ENCODE assay signal across 10 mouse cellular contexts in genomic region chr2:94465146-94465889, GRCm38 (mm10). TPM values are rescaled to one million over a fixed set of nuclear protein-coding genes. Genes with fewer than 3 reads are reported as not detected.
A peak's percentile ranks its signal among the peaks of the same experiment; 100 is the strongest.
DNase-seq lines count a peak whose midpoint lies in the region; ATAC-seq and TF ChIP-seq lines count a peak whose summit lies in the region.
"Had no signal": no experiment of that assay in that cellular context is flagged by ENCODE, and none has a peak within 500 bp of the region (broad histone marks: within the 10 kb centered on the region; RNA-seq: fewer than 3 reads in every experiment).

No protein-coding gene starts in this region.

- peak overlapping the region; percentile 17; the same call in 1 of the 2 replicates for H3K4me2 ChIP-seq in kidney, embryonic 16.5 days (replicated peaks; ENCODE audit: low read depth, low read length)
- no peak overlapping the region for H3K4me2 ChIP-seq in kidney, embryonic 14.5 days (replicated peaks; ENCODE audit: low read depth, low read length)
- H3K4me2 ChIP-seq in embryonic facial prominence, embryonic 12.5 days (replicated peaks): peak overlapping the region; percentile 26; the same call in 1 of the 2 replicates
- H3K4me2 ChIP-seq in forebrain, embryonic 16.5 days (ENCODE audit: low read length): peak overlapping the region; percentile 18; the same call in 1 of the 2 replicates
- H3K4me2 ChIP-seq in midbrain, embryonic 13.5 days (replicated peaks): no peak overlapping the region; the same call in 1 of the 2 replicates
- H3K4me2 ChIP-seq in liver, postnatal 0 days (ENCODE audit: low read depth, low read length): no peak overlapping the region
- H3K4me2 ChIP-seq: embryonic facial prominence, embryonic 15.5 days; liver, embryonic 15.5 days had no signal

- H3K4me3 ChIP-seq in kidney, embryonic 16.5 days (ENCODE audit: low read length): no peak overlapping the region
- H3K4me3 ChIP-seq in kidney, embryonic 14.5 days (ENCODE audit: low read length): no peak overlapping the region
- no peak overlapping the region for H3K4me3 ChIP-seq in embryonic facial prominence, embryonic 12.5 days
- H3K4me3 ChIP-seq in forebrain, embryonic 16.5 days (replicated peaks; ENCODE audit: low read length): no peak overlapping the region
- H3K4me3 ChIP-seq in midbrain, embryonic 13.5 days (replicated peaks): no peak overlapping the region
- no peak overlapping the region for H3K4me3 ChIP-seq in gastrocnemius, adult 2 months
- no peak overlapping the region for H3K4me3 ChIP-seq in liver, postnatal 0 days (ENCODE audit: low read depth, low read length)
- H3K4me3 ChIP-seq: embryonic facial prominence, embryonic 15.5 days; liver, embryonic 15.5 days had no signal

- no peak overlapping the region for H3K9ac ChIP-seq in kidney, embryonic 16.5 days (replicated peaks; ENCODE audit: low read length)
- H3K9ac ChIP-seq in kidney, embryonic 14.5 days (ENCODE audit: low read depth, low read length): no peak overlapping the region
- H3K9ac ChIP-seq in embryonic facial prominence, embryonic 12.5 days: no peak overlapping the region
- H3K9ac ChIP-seq in forebrain, embryonic 16.5 days (replicated peaks; ENCODE audit: low read depth, low read length): peak overlapping the region; percentile 52
- peak overlapping the region; percentile 40; the same call in 1 of the 2 replicates for H3K9ac ChIP-seq in midbrain, embryonic 13.5 days (replicated peaks)
- no peak overlapping the region for H3K9ac ChIP-seq in liver, postnatal 0 days (replicated peaks)
- H3K9ac ChIP-seq: embryonic facial prominence, embryonic 15.5 days; liver, embryonic 15.5 days had no signal

- TF ChIP-seq CTCF in gastrocnemius, adult 2 months (IDR thresholded peaks at IDR 0.05): no peak
- no peak for TF ChIP-seq CTCF in liver, postnatal 0 days (IDR thresholded peaks at IDR 0.05; ENCODE audit: low read depth)

- 47% methylated on average over 12 of the region's 12 CpGs for WGBS in kidney, embryonic 16.5 days
- 49% methylated on average over 12 of the region's 12 CpGs for WGBS in kidney, embryonic 14.5 days
- WGBS in embryonic facial prominence, embryonic 12.5 days: 49% methylated on average over 12 of the region's 12 CpGs
- WGBS in forebrain, embryonic 16.5 days: 53% methylated on average over 12 of the region's 12 CpGs
- WGBS in midbrain, embryonic 13.5 days: 51% methylated on average over 12 of the region's 12 CpGs
- WGBS in liver, postnatal 0 days (ENCODE audit: insufficient replicate concordance): 40% methylated on average over 12 of the region's 12 CpGs

- H3K9me3 ChIP-seq in kidney, embryonic 16.5 days (ENCODE audit: low read length): no peaks in the 10 kb centered on the region
- no peaks in the 10 kb centered on the region for H3K9me3 ChIP-seq in kidney, embryonic 14.5 days (ENCODE audit: control insufficient read depth, low read length)
- no peaks in the 10 kb centered on the region for H3K9me3 ChIP-seq in embryonic facial prominence, embryonic 12.5 days
- no peaks in the 10 kb centered on the region for H3K9me3 ChIP-seq in forebrain, embryonic 16.5 days (ENCODE audit: control insufficient read depth, low read length)
- no peaks in the 10 kb centered on the region for H3K9me3 ChIP-seq in midbrain, embryonic 13.5 days
- no peaks in the 10 kb centered on the region for H3K9me3 ChIP-seq in liver, postnatal 0 days (ENCODE audit: low read length)
- H3K9me3 ChIP-seq: embryonic facial prominence, embryonic 15.5 days; liver, embryonic 15.5 days had no signal

- no peaks in the 10 kb centered on the region for H3K4me1 ChIP-seq in kidney, embryonic 16.5 days (ENCODE audit: insufficient read depth, low read length)
- no peaks in the 10 kb centered on the region for H3K4me1 ChIP-seq in kidney, embryonic 14.5 days (ENCODE audit: control insufficient read depth, insufficient read depth, low read length)
- H3K4me1 ChIP-seq in embryonic facial prominence, embryonic 12.5 days: no peaks in the 10 kb centered on the region
- H3K4me1 ChIP-seq in forebrain, embryonic 16.5 days (replicated peaks; ENCODE audit: control insufficient read depth, insufficient read depth, low read length): 0 out of 2 replicates have a peak, but pooled peaks cover 3% of the 10 kb centered on the region
- no peaks in the 10 kb centered on the region for H3K4me1 ChIP-seq in midbrain, embryonic 13.5 days (replicated peaks)
- no peaks in the 10 kb centered on the region for H3K4me1 ChIP-seq in liver, postnatal 0 days (ENCODE audit: insufficient read depth)
- H3K4me1 ChIP-seq: liver, embryonic 15.5 days had no signal

- H3K27ac ChIP-seq in kidney, embryonic 16.5 days (ENCODE audit: low read length): no peak overlapping the region
- no peak overlapping the region for H3K27ac ChIP-seq in kidney, embryonic 14.5 days (ENCODE audit: low read depth, low read length)
- no peak overlapping the region for H3K27ac ChIP-seq in embryonic facial prominence, embryonic 12.5 days
- no peak overlapping the region for H3K27ac ChIP-seq in forebrain, embryonic 16.5 days (ENCODE audit: low read length)
- no peak overlapping the region for H3K27ac ChIP-seq in midbrain, embryonic 13.5 days
- no peak overlapping the region for H3K27ac ChIP-seq in gastrocnemius, adult 2 months
- no peak overlapping the region for H3K27ac ChIP-seq in liver, postnatal 0 days (ENCODE audit: low read depth)
- H3K27ac ChIP-seq: embryonic facial prominence, embryonic 15.5 days; liver, embryonic 15.5 days had no signal

- TF ChIP-seq EP300 in liver, postnatal 0 days (IDR thresholded peaks at IDR 0.05; ENCODE audit: low read depth): no peak

- no peaks in the 10 kb centered on the region for H3K36me3 ChIP-seq in kidney, embryonic 16.5 days (ENCODE audit: insufficient read depth, low read length)
- H3K36me3 ChIP-seq in kidney, embryonic 14.5 days (ENCODE audit: control insufficient read depth, insufficient read depth, low read length): no peaks in the 10 kb centered on the region
- H3K36me3 ChIP-seq in embryonic facial prominence, embryonic 12.5 days: no peaks in the 10 kb centered on the region
- H3K36me3 ChIP-seq in forebrain, embryonic 16.5 days (ENCODE audit: control insufficient read depth, insufficient read depth): no peaks in the 10 kb centered on the region
- H3K36me3 ChIP-seq in midbrain, embryonic 13.5 days: no peaks in the 10 kb centered on the region
- no peaks in the 10 kb centered on the region for H3K36me3 ChIP-seq in liver, postnatal 0 days (replicated peaks; ENCODE audit: insufficient read depth, low read length)
- H3K36me3 ChIP-seq: embryonic facial prominence, embryonic 15.5 days; liver, embryonic 15.5 days had no signal

- intact Hi-C loops in gastrocnemius, adult 2 months (cut with DNase I): no loop called here

- ATAC-seq in kidney, embryonic 16.5 days (ENCODE audit: low FRiP score, low TSS enrichment): no peak; the same call in 1 of the 2 replicates
- no peak for ATAC-seq in kidney, embryonic 14.5 days (ENCODE audit: low FRiP score, low TSS enrichment)
- ATAC-seq in embryonic facial prominence, embryonic 12.5 days (ENCODE audit: insufficient number of reproducible peaks, insufficient read depth, low FRiP score, low TSS enrichment): no peak
- ATAC-seq in forebrain, embryonic 16.5 days: peak; percentile 58
- ATAC-seq in midbrain, embryonic 13.5 days: peak; percentile 51
- ATAC-seq in liver, postnatal 0 days: no peak

- H3K27me3 ChIP-seq in kidney, embryonic 16.5 days (ENCODE audit: insufficient read depth, low read length): no peaks in the 10 kb centered on the region
- H3K27me3 ChIP-seq in kidney, embryonic 14.5 days (ENCODE audit: control insufficient read depth, insufficient read depth, low read length): no peaks in the 10 kb centered on the region
- no peaks in the 10 kb centered on the region for H3K27me3 ChIP-seq in embryonic facial prominence, embryonic 12.5 days
- no peaks in the 10 kb centered on the region; the same call in 1 of the 2 replicates for H3K27me3 ChIP-seq in forebrain, embryonic 16.5 days (replicated peaks; ENCODE audit: control insufficient read depth, insufficient read depth, low read length)
- H3K27me3 ChIP-seq in midbrain, embryonic 13.5 days: no peaks in the 10 kb centered on the region
- no peaks in the 10 kb centered on the region for H3K27me3 ChIP-seq in liver, postnatal 0 days (ENCODE audit: insufficient read depth, low read length)
- H3K27me3 ChIP-seq: embryonic facial prominence, embryonic 15.5 days; liver, embryonic 15.5 days had no signal

- no peak for DNase-seq in gastrocnemius, adult 2 months
- DNase-seq in gastrocnemius, adult 18-20 months (ENCODE audit: low spot score): no peak
- no peak for DNase-seq in liver, postnatal 0 days

RNA-seq across cellular contexts. Expression of gene Api5, which starts 27.4 kb away (rescaled TPM):
- 163 and 172 TPM in 2 replicates for polyA plus RNA-seq in kidney, embryonic 16.5 days (2015; fragmentation: Nextera tagmentation; extraction: Ambion mirVana)
- 93.5 and 191 TPM in 2 replicates for polyA plus RNA-seq in kidney, embryonic 14.5 days (2014; fragmentation: Nextera tagmentation; extraction: Ambion mirVana)
- polyA plus RNA-seq in embryonic facial prominence, embryonic 12.5 days (2016; fragmentation: Nextera tagmentation; extraction: Ambion mirVana): 182 and 189 TPM in 2 replicates
- 129 and 143 TPM in 2 replicates for polyA plus RNA-seq in forebrain, embryonic 16.5 days (2015; fragmentation: Nextera tagmentation; extraction: Ambion mirVana)
- 135 and 143 TPM in 2 replicates for polyA plus RNA-seq in midbrain, embryonic 13.5 days (2015; fragmentation: Nextera tagmentation; extraction: Ambion mirVana)
- total RNA-seq in gastrocnemius, adult 2 months (2021): 10 to 100 TPM; 19.2 to 21.3 TPM
- 10 to 100 TPM; 16.6 to 19.8 TPM for total RNA-seq in gastrocnemius, adult 18-20 months (2021)
- 36.1 and 42.3 TPM in 2 replicates for polyA plus RNA-seq in liver, postnatal 0 days (2015; fragmentation: Nextera tagmentation; extraction: Ambion mirVana)

RNA-seq across cellular contexts. Expression of gene Ttc17, which starts 58.8 kb away (rescaled TPM):
- polyA plus RNA-seq in kidney, embryonic 16.5 days (2015; fragmentation: Nextera tagmentation; extraction: Ambion mirVana): 17.4 and 18.6 TPM in 2 replicates
- polyA plus RNA-seq in kidney, embryonic 14.5 days (2014; fragmentation: Nextera tagmentation; extraction: Ambion mirVana): 10.8 and 18.4 TPM in 2 replicates
- polyA plus RNA-seq in embryonic facial prominence, embryonic 12.5 days (2016; fragmentation: Nextera tagmentation; extraction: Ambion mirVana): 16.7 and 16.9 TPM in 2 replicates
- polyA plus RNA-seq in forebrain, embryonic 16.5 days (2015; fragmentation: Nextera tagmentation; extraction: Ambion mirVana): 24.3 and 25.0 TPM in 2 replicates
- 21.7 and 22.7 TPM in 2 replicates for polyA plus RNA-seq in midbrain, embryonic 13.5 days (2015; fragmentation: Nextera tagmentation; extraction: Ambion mirVana)
- total RNA-seq in gastrocnemius, adult 2 months (2021): 10 to 100 TPM; 23.5 to 24.9 TPM
- total RNA-seq in gastrocnemius, adult 18-20 months (2021): 10 to 100 TPM; 21.0 to 21.8 TPM
- 15.2 and 19.6 TPM in 2 replicates for polyA plus RNA-seq in liver, postnatal 0 days (2015; fragmentation: Nextera tagmentation; extraction: Ambion mirVana)

Comparison
In these comparisons a context has a peak if more than half of its experiments do, and no peak if none do; other contexts are left out.
1. H3K4me2 ChIP-seq: peak in kidney, embryonic 16.5 days (single experiment), embryonic facial prominence, embryonic 12.5 days (single experiment) and forebrain, embryonic 16.5 days (single experiment); none in kidney, embryonic 14.5 days (single experiment), midbrain, embryonic 13.5 days (single experiment) and liver, postnatal 0 days (single experiment).
2. ATAC-seq: peak in forebrain, embryonic 16.5 days (single experiment) and midbrain, embryonic 13.5 days (single experiment); none in kidney, embryonic 16.5 days (single experiment), kidney, embryonic 14.5 days (single experiment), embryonic facial prominence, embryonic 12.5 days (single experiment) and liver, postnatal 0 days (single experiment).
3. H3K9ac ChIP-seq: peak in forebrain, embryonic 16.5 days (single experiment) and midbrain, embryonic 13.5 days (single experiment); none in kidney, embryonic 16.5 days (single experiment), kidney, embryonic 14.5 days (single experiment), embryonic facial prominence, embryonic 12.5 days (single experiment) and liver, postnatal 0 days (single experiment).